Mouse (Mus musculus): ENCODE measurements around the gene Phf7.

The Phf7 gene

DNA sequence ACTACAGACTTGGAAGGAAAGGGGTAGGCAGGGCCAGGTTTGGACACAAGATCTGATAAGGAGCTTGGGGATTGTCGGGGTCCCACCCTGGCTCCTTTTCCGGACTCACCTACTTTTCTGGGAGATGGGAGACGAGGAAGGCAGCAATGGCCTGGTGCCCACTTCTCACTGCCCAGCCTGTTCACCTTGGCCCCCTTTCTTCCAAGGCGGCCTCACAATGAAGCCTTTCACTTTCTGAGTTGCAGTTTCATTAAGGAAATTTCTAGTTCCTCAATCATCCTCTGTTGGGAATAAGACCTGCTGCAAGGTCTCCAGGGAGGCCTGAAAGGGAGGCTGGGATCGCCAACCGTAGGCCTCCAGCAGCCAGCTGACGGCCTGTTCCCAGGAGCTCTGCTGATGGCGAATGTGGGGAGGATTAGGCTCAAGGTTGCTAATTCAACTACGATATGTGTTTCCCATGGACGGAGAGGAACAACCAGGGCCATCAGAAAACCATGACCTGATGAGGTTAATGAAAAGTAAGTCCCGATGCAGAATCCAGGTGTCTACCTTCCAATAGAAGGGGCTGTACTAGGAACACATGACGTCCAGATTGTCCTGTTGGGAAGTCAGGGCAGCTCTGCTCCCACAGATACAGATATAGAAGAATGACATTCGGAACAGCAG is 18.6 kb downstream of the Phf7 start:
- DNase-seq = no peak

GRCm38 (mm10) chr14:31230442-31230841 is 20.7 kb downstream of the Phf7 start:
- DNase-seq = no peak

DNA sequence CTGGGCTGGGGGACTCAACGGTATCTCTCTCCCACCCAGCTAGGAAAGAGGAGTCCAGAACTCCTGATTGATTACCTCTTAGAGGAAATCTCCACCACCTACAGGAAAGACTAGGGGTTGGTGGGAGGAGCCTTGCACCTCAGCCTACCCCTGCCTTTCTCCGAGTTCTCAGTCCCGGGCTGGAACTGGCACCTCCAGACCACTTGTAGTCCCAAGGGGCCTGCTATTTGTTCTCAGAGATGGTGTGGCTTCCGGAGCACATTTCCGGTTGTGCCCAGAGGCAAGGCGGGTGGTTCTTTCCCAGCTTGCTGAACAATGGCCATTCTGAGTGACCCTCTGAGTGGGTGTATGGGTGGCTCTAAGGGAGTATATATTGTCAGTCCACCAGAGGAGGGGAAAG is 22.9 kb downstream of the Phf7 start:
- DNase-seq = no peak

DNA sequence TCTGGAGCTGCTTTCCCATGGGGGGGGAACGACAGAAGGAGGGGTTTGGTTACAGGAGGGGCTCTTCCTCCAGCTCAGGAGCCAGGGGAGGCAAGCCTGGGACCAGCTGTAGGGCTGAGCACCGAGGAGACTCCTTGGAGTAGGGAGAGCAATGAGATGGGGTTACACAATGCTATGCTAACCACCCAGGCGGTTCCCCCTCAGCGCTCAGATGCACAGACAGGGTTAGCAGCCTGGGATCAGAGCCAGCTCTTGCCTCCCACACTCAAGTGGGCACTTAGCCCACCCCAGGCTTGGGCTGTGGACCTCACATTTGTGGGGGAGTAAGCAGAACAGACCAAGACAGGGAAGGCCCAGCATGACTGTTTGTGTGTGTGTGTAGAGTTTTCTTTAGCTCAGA is 24.1 kb downstream of the Phf7 start:
- no peak for DNase-seq

- peak; percentile 89 for DNase-seq
Measured at GRCm38 (mm10) chr14:31217666-31218065, 33.5 kb downstream of the Phf7 start, which contains the start of gene Sema3g. Gene Sema3g (plus strand): TSS chr14:31217860.

GRCm38 (mm10) chr14:31216846-31217245 is 34.3 kb downstream of the Phf7 start, which contains the start of gene Nisch:
Gene Nisch (minus strand): TSS chr14:31216946.
- no peak for DNase-seq

DNA sequence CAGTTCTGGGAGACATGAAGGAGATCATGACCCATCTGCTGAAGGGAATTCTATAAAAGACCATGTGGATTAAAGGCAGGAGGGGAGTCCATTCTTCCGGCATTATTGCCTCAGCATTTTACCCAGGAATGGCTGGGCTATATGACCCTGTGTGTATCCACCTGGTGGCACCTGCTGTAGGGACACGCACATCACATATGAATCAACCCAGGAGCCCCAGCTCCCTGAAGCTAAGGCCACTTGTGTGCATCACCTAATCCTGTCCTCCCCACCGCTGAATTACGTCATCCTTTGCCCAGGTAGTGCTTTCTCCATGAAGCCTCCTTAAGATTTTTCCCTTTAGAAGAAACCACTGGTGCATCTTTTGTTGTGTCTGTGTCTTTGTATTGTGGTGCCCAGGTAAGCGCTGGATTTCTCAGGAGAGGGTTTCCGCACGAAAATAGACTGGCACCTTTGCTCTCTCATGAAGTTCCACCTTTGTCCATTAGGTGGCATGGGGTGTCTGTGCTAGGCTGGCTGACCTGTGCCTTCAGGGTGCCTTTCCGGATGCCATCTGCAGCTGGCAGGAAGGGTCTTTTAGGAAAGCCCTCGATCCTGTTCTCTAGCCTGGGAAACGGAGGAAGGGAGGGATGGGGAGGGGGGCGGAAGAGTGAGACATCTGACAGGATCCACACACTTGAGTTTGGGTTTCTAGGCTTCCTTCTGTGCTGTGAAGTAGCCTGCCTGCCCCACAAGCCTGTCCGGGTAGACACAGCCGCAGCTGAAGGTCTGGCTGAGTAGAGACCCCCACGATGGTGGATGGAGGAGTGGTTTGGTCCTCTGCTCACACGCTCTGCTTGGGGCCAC is 35.7 kb downstream of the Phf7 start:
- DNase-seq = peak; percentile 79

DNA sequence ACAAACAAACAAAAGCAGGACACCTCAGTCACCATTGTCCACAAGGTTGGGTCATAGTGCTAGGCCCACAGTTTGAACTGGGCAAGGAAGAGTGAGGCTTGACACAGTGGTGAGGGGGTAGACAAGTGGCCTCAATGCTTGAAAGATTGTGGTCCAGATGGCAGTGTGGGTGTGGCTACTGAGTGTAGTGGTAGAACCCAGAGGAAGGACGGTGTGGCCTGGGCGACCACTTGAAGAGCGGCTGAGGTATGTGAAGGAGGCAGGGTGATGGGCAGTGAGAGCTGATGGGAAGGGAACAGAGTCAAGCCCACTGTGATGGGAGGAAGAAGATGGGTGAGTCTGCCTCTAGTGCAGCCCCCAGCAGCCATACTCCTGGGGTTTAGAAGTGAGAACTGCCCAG is 36.4 kb downstream of the Phf7 start:
- no peak for DNase-seq

GRCm38 (mm10) chr14:31213868-31214267 is 37.2 kb downstream of the Phf7 start:
- DNase-seq = no peak

- no peak for DNase-seq
Measured at GRCm38 (mm10) chr14:31212499-31212898, 38.6 kb downstream of the Phf7 start.

DNA sequence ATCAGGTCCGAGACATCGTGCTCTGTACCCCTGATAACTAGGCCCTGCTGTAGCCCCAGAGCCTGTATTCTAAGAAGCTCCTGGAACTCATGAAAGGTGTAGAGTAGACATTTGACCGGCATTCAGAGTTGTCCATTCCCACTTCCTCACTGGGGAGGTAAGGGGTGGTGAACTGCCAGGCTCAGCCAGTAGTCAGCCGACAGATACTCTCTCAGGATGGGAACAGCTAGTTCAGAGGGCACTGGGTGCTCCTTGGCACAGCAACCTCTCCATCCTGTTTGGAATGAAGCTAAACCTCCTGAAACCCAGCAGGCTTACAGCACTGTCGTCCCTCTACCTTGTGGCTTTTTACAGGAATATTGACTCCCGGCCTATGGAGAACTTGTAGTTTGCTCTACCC is 39.3 kb downstream of the Phf7 start:
- no peak for DNase-seq

GRCm38 (mm10) chr14:31209133-31209557 is 42.0 kb downstream of the Phf7 start:
- DNase-seq = peak; percentile 40

DNA sequence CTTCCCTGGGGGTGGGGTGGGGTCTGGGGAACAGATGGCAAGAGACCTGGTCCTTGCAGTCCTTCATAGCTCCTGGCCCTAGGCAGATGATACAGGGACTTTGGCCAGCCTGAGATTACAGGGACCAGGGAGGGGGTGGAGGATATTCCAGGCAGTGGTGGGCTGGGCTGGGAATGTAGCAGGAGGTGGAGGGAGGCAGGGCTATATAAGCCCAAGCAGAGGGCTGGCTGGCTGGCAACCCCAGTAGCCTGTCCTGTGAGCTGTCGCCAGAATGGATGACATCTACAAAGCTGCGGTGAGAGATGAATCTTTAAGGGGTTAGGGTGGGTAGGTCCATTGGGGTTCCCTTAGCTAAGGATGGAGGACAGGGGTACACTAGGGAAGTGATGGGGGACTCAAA is 43.0 kb downstream of the Phf7 start, which contains the start of gene Tnnc1:
Tnnc1 (plus strand) TSS at position 229 of the 400 bp plus-strand sequence.
- DNase-seq = peak; percentile 55

GRCm38 (mm10) chr14:31207070-31207830 is 43.9 kb downstream of the Phf7 start:
- DNase-seq = peak; percentile 66

GRCm38 (mm10) chr14:31206472-31206981 is 44.6 kb downstream of the Phf7 start:
- peak; percentile 96 for DNase-seq

- peak; percentile 79 for DNase-seq
Measured at GRCm38 (mm10) chr14:31205562-31206467, 45.3 kb downstream of the Phf7 start.

GRCm38 (mm10) chr14:31205244-31205561 is 45.9 kb downstream of the Phf7 start:
- DNase-seq = no peak

DNA sequence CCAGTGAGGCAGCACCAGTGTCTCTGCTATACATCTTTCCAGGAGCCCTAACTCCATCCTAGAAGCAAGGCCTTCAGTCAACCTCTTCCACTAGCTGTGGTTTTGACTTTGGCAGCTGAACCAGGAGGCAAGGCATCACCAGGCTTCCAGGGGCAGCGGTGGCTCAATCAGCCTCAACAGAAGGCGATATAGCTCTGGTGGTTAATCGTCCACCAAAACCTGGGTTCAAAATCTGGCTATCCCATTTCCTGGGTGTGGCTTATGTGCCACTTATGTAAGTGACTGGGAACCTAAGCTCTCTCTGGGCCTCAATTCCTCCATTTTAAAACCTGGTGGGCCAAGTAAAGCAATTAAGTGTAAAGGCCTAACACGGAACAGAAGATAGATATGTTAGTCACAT is 46.3 kb downstream of the Phf7 start:
- no peak for DNase-seq

DNA sequence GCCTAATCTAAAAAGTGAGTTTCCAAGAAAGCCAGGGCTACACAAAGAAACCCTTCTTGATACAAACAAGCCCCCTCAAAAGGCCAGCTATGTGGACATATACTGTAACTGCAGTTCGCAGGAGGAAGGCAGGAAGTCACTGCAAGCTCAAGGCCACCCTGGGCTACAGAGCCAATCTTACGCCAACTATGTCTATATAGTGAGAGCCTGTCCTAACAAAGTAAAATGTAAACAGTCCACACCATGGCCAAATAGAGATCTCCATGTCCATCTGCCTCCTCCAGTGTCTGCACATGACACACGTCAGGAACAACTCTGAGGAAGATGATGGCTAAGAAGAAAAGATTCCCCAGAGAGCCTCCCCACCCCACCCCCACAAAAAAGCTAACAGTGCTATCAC is 51.1 kb downstream of the Phf7 start:
- no peak for DNase-seq

DNA sequence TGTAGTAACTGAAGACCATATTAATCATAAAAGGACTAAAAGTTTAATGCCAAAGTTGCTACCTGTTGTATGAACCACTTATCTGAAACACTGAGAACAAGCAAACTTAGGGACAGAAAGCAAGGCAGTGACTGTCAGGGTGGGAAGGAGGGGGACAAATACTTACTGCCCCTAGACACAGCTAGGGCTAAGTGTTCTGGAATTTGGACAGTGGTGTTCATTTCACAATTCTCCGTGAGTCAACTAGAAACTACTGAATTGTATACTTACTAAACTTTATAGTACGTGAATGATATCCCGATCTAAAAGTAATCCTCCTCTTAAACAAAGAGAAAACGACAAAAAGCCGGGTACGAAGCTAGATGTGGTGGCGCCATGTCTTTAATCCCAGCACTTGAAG is 51.5 kb downstream of the Phf7 start:
- DNase-seq = no peak

DNA sequence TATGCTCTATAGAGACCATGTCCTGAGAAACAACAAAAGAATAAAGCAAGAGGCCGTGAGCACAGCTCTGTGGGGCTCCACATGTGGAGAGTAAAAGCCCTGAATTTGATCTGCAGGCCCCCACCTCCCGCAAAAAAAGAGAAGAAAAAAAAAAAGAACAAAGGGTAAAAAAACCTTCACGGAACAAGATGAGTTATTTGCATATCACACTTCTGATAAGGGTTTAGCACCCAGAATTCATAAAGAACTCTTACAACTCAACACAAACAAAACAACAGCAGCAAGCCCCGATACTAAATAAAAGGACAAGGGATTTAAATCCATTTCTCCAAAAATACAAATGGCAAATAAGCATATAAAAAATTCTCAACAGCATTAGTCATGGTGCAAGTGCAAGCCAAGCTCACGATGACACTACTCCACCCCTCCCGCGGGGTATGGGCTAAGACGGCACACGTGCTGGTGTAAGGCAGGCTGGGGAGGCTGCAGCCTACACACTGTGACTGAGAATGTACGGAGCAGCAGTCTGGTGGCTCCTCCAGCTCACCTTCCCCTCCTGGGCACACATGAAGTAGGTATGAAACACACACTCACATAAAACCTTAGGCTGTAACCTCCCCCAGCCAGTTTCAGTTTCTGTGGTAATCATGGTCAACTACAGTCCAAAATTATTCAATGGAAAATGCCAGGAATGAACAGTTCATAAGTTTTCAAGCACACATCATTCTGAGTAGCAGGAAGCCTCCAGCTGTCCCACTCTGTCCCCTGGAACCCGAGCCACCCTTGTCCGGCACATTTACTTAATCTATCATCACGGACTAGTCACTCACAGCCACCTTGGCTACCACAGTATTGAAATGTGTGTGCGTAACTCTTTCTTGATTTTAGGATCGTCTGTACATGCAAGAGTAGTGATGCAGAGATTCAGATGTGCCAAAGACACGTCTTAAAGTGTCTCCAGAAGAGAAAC is 53.3 kb downstream of the Phf7 start:
- peak; percentile 36 for DNase-seq
